Mouse (Mus musculus) cerebellum, adult 2 months (tissue): ENCODE results near the gene Gtf3c5. TPM values are rescaled to one million over a fixed set of nuclear protein-coding genes. Genes with fewer than 3 reads are reported as not detected.

Source experiments
- DNase-seq, 2 experiments: peaks; one replicate each; pipeline ENCODE4 v3.0.0; 2021
- H3K27ac ChIP-seq: fragments of 200-500 bp; 2 replicates; pipeline ENCODE4 v1.5.1; 2012; ENCODE audit warnings: low read length, control low read depth, inconsistent platforms; ENCODE audit not compliant: insufficient read depth
- H3K27me3 ChIP-seq: fragments of 200-500 bp; 2 replicates; pipeline ENCODE4 v1.6.1; 2012; ENCODE audit warnings: inconsistent platforms, mild to moderate bottlenecking, low read length, moderate library complexity; ENCODE audit not compliant: control insufficient read depth, insufficient read depth
- H3K4me1 ChIP-seq: fragments of 200-500 bp; 2 replicates; pipeline ENCODE4 v1.6.1; 2011; ENCODE audit warnings: low read length; ENCODE audit not compliant: control insufficient read depth, insufficient read depth
- H3K4me3 ChIP-seq: fragments of 200-500 bp; replicated peaks from 2 replicates; pipeline ENCODE3; 2011; ENCODE audit warnings: mild to moderate bottlenecking, low read depth, low read length, control low read depth; ENCODE audit not compliant: insufficient read depth
- CTCF ChIP-seq: fragments of 200-500 bp; IDR thresholded peaks from 2 replicates; pipeline ENCODE4 v1.5.1; 2011; ENCODE audit warnings: low read depth, mild to moderate bottlenecking, control low read depth, low read length, moderate library complexity, borderline replicate concordance; ENCODE audit not compliant: insufficient read depth
- POLR2A ChIP-seq: fragments of 200-500 bp; IDR thresholded peaks from 2 replicates; pipeline ENCODE4 v1.6.1; 2011; ENCODE audit warnings: low read length, control low read depth, borderline replicate concordance; ENCODE audit not compliant: insufficient read depth
- WGBS: fragments of 180-500 bp; shearing (Covaris S2); methylation state at CpG from one replicate; pipeline ENCODE4 v1.1.7; 2018; 5-methylcytosine and 5-hydroxymethylcytosine counted together
- polyA plus RNA-seq: library from polyadenylated mRNA; depleted of rRNA; stranded (reverse); fragments of >200 nt; gene quantifications from 2 replicates; pipeline ENCODE4 v1.2.3, GENCODE M21; 2012

Gtf3c5 gene
- polyA plus RNA-seq, 1 experiment: 32.6 TPM

GRCm38 (mm10) chr2:28557452-28557851 lies 26.1 kb downstream of the Gtf3c5 start:
- 77% methylated on average over 5 of the region's 5 CpGs for WGBS
- no peak overlapping the region for H3K4me3 ChIP-seq
- H3K4me1 ChIP-seq: peaks cover 7% of the 10 kb centered on the region; the same call in 1 of the 2 replicates
- no peaks in the 10 kb centered on the region for H3K27me3 ChIP-seq
- TF ChIP-seq CTCF (no peak), POLR2A (no peak)
- DNase-seq: no peak
- no peak overlapping the region for H3K27ac ChIP-seq

- 19% methylated on average over 5 of the region's 5 CpGs for WGBS
- H3K4me1 ChIP-seq: peaks cover 14% of the 10 kb centered on the region
- peak in 1 of 2 experiments; percentile 35 for DNase-seq
- H3K27ac ChIP-seq: no peak overlapping the region
- TF ChIP-seq POLR2A (no peak), CTCF (no peak)
- no peaks in the 10 kb centered on the region for H3K27me3 ChIP-seq
- no peak overlapping the region for H3K4me3 ChIP-seq
Observed at GRCm38 (mm10) chr2:28552301-28552700, 31.2 kb downstream of the Gtf3c5 start.

- H3K4me1 ChIP-seq: peaks cover 45% of the 10 kb centered on the region
- WGBS: 88% methylated on average over 13 of the region's 13 CpGs
- DNase-seq: no peak
- H3K27me3 ChIP-seq: no peaks in the 10 kb centered on the region
- no peak overlapping the region for H3K4me3 ChIP-seq
- TF ChIP-seq CTCF: no peak
- no peak overlapping the region for H3K27ac ChIP-seq
Observed at GRCm38 (mm10) chr2:28549157-28549556, 34.4 kb downstream of the Gtf3c5 start.

GRCm38 (mm10) chr2:28547237-28548172 lies 36.0 kb downstream of the Gtf3c5 start:
- Histone ChIP-seq H3K27me3 (no peaks in the 10 kb centered on the region), H3K27ac (no peak overlapping the region), H3K4me3 (no peak overlapping the region), H3K4me1 (peaks cover 61% of the 10 kb centered on the region)
- peak; percentile 79 to 89 for DNase-seq
- 42% methylated on average over 11 of the region's 11 CpGs for WGBS
- TF ChIP-seq POLR2A: no peak
- peak; percentile 97 for TF ChIP-seq CTCF

- peak overlapping the region; percentile 73 for H3K27ac ChIP-seq
- H3K4me3 ChIP-seq: no peak overlapping the region
- TF ChIP-seq CTCF (no peak), POLR2A (no peak)
- no peaks in the 10 kb centered on the region for H3K27me3 ChIP-seq
- WGBS: 23% methylated on average over 6 of the region's 6 CpGs
- H3K4me1 ChIP-seq: peaks cover 60% of the 10 kb centered on the region
- peak in 1 of 2 experiments; percentile 41 for DNase-seq
Observed at GRCm38 (mm10) chr2:28546560-28546959, 37.0 kb downstream of the Gtf3c5 start.

GRCm38 (mm10) chr2:28545976-28546375 lies 37.6 kb downstream of the Gtf3c5 start:
- DNase-seq: peak; percentile 70 to 81
- TF ChIP-seq CTCF (no peak), POLR2A (no peak)
- Histone ChIP-seq H3K4me3 (no peak overlapping the region), H3K4me1 (peaks cover 65% of the 10 kb centered on the region), H3K27ac (peak overlapping the region; percentile 73), H3K27me3 (no peaks in the 10 kb centered on the region)

- peak; percentile 96 to 97 for DNase-seq
- Histone ChIP-seq H3K4me1 (peaks cover 85% of the 10 kb centered on the region), H3K27me3 (no peaks in the 10 kb centered on the region), H3K27ac (peak overlapping the region; percentile 71), H3K4me3 (no peak overlapping the region)
- TF ChIP-seq POLR2A: no peak
- TF ChIP-seq CTCF: no peak
- 4% methylated on average over 8 of the region's 8 CpGs for WGBS
Observed at GRCm38 (mm10) chr2:28543894-28544293, 39.7 kb downstream of the Gtf3c5 start.

GRCm38 (mm10) chr2:28540587-28541227 lies 42.8 kb downstream of the Gtf3c5 start:
- H3K4me3 ChIP-seq: no peak overlapping the region
- 0 out of 2 replicates have a peak overlapping the region, but pooled peaks have one; percentile 80 for H3K27ac ChIP-seq
- DNase-seq: no peak
- peaks cover 95% of the 10 kb centered on the region for H3K4me1 ChIP-seq
- TF ChIP-seq POLR2A (no peak), CTCF (no peak)
- no peaks in the 10 kb centered on the region for H3K27me3 ChIP-seq
- 72% methylated on average over 8 of the region's 8 CpGs for WGBS
